Mouse (Mus musculus): ENCODE data around the gene Ctnnb1.

DNA sequence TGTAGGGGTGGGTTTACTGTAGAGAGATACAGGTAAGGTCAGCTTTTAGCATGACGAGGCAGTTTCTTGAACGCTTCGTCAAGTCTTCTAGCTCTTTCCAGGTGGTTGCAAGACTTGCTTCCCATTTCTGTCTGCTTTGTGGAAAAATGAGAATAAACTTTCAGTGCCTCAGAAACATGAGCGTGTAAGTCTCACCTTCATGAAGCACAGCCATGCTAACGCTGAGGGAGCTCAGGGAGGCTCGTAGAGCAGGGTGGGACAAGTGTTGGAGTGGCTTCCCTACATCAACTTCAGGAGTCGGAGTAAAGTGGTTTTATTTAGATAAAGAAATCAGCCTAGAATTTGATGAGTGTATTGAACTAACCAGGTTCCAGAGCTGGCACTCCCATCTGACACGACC lies 17.1 kb downstream of the Ctnnb1 start:
- no peak for TF ChIP-seq CTCF (IDR thresholded peaks at IDR 0.05; ENCODE audit: control insufficient read depth, insufficient read depth, insufficient read length)
- no peak for TF ChIP-seq USF1 (IDR thresholded peaks at IDR 0.05; ENCODE audit: low read depth)
- TF ChIP-seq MYOD1 (IDR thresholded peaks at IDR 0.05; ENCODE audit: control insufficient read depth, insufficient read length, low read depth), result no peak

Data from C2C12 (cell line).